Mouse (Mus musculus) neural tube, embryonic 14.5 days (tissue): ENCODE results near the gene Phf2. TPM values are rescaled to one million over a fixed set of nuclear protein-coding genes. Genes with fewer than 3 reads are reported as not detected.
A peak's percentile ranks its signal among the peaks of the same experiment; 100 is the strongest.
"Not testable (repeated sequence)": the region's sequence is repeated elsewhere in the genome, so short reads cannot be mapped to it uniquely, and the experiment has no call there.

Experiments used
- ATAC-seq: fragments of 200-750 bp; cut with Nextera tagmentation; 2 replicates; pipeline ENCODE4 v1.8.0; 2017; ENCODE audit warnings: low read depth, mild to moderate bottlenecking, moderate TSS enrichment, moderate library complexity
- H3K27ac ChIP-seq: fragments of 300-500 bp; sonication (generic); 2 replicates; pipeline ENCODE4 v1.5.1; 2014; ENCODE audit warnings: low read depth, mild to moderate bottlenecking, control low read depth, low read length, moderate library complexity, mixed read lengths
- H3K27me3 ChIP-seq: fragments of 300-500 bp; sonication (generic); 2 replicates; pipeline ENCODE4 v1.6.1; 2014; ENCODE audit warnings: low read length; ENCODE audit not compliant: control insufficient read depth, insufficient read depth
- H3K36me3 ChIP-seq: fragments of 300-500 bp; sonication (generic); 2 replicates; pipeline ENCODE4 v1.6.1; 2014; ENCODE audit warnings: low read length, mixed read lengths; ENCODE audit not compliant: control insufficient read depth, insufficient read depth
- H3K4me1 ChIP-seq: fragments of 300-500 bp; sonication (generic); 2 replicates; pipeline ENCODE4 v1.6.1; 2014; ENCODE audit warnings: low read length; ENCODE audit not compliant: control insufficient read depth, insufficient read depth
- H3K4me2 ChIP-seq: fragments of 300-500 bp; sonication (generic); 2 replicates; pipeline ENCODE4 v1.6.1; 2014; ENCODE audit warnings: mild to moderate bottlenecking, low read depth, low read length, control low read depth
- H3K4me3 ChIP-seq: fragments of 300-500 bp; sonication (generic); 2 replicates; pipeline ENCODE4 v1.5.1; 2014; ENCODE audit warnings: low read depth, low read length, control low read depth, mixed read lengths
- H3K9ac ChIP-seq: fragments of 300-500 bp; sonication (generic); replicated peaks from 2 replicates; pipeline ENCODE4 v1.6.1; 2014; ENCODE audit warnings: low read depth, mild to moderate bottlenecking, control low read depth, low read length, mixed read lengths
- H3K9me3 ChIP-seq: fragments of 300-500 bp; sonication (generic); 2 replicates; pipeline ENCODE4 v1.6.1; 2016; ENCODE audit warnings: low read length; ENCODE audit not compliant: control insufficient read depth
- WGBS: fragments of 180-500 bp; shearing (Covaris S2); extraction: QIAGEN DNeasy Blood & Tissue Kit; methylation state at CpG from one replicate; pipeline ENCODE4 v1.1.7; 2014; 5-methylcytosine and 5-hydroxymethylcytosine counted together
- polyA plus RNA-seq: library from polyadenylated mRNA; unstranded; fragments of >200 nt; fragmentation: Nextera tagmentation; extraction: Ambion mirVana; gene quantifications from 2 replicates; pipeline ENCODE4 v1.2.1, GENCODE M21; 2014

Gene Phf2
- polyA plus RNA-seq, 1 experiment from 2014 or later = 10.7 TPM

- Histone ChIP-seq H3K4me2 (no peak overlapping the region), H3K27ac (peak overlapping the region; percentile 34; the same call in 1 of the 2 replicates), H3K4me1 (no peaks in the 10 kb centered on the region), H3K9ac (no peak overlapping the region), H3K36me3 (peaks cover 10% of the 10 kb centered on the region), H3K4me3 (no peak overlapping the region), H3K27me3 (no peaks in the 10 kb centered on the region), H3K9me3 (no peaks in the 10 kb centered on the region)
- ATAC-seq = peak; percentile 78
- WGBS = 67% methylated on average over 14 of the region's 14 CpGs
Observed at GRCm38 (mm10) chr13:48830528-48831250, 40.2 kb downstream of the Phf2 start.

GRCm38 (mm10) chr13:48829780-48830179, 41.1 kb downstream of the Phf2 start:
- no peak for ATAC-seq
- Histone ChIP-seq H3K9me3 (no peaks in the 10 kb centered on the region), H3K36me3 (peaks cover 20% of the 10 kb centered on the region), H3K27me3 (no peaks in the 10 kb centered on the region), H3K27ac (no peak overlapping the region), H3K4me1 (no peaks in the 10 kb centered on the region), H3K4me3 (no peak overlapping the region), H3K4me2 (no peak overlapping the region), H3K9ac (no peak overlapping the region)
- 76% methylated on average over 4 of the region's 4 CpGs for WGBS

- 85% methylated on average over 9 of the region's 9 CpGs for WGBS
- Histone ChIP-seq H3K36me3 (peaks cover 56% of the 10 kb centered on the region), H3K4me2 (no peak overlapping the region), H3K4me3 (no peak overlapping the region), H3K9ac (no peak overlapping the region), H3K9me3 (no peaks in the 10 kb centered on the region), H3K27ac (no peak overlapping the region), H3K27me3 (no peaks in the 10 kb centered on the region), H3K4me1 (no peaks in the 10 kb centered on the region)
- no peak for ATAC-seq
Observed at GRCm38 (mm10) chr13:48822871-48823270, 48.0 kb downstream of the Phf2 start.

GRCm38 (mm10) chr13:48822288-48822687, 48.6 kb downstream of the Phf2 start:
- no peak overlapping the region for H3K4me2 ChIP-seq
- ATAC-seq = no peak
- no peak overlapping the region for H3K4me3 ChIP-seq
- 92% methylated on average over 10 of the region's 10 CpGs for WGBS
- peaks cover 60% of the 10 kb centered on the region for H3K36me3 ChIP-seq
- H3K27me3 ChIP-seq = no peaks in the 10 kb centered on the region
- H3K4me1 ChIP-seq = no peaks in the 10 kb centered on the region
- no peak overlapping the region for H3K27ac ChIP-seq
- H3K9me3 ChIP-seq = no peaks in the 10 kb centered on the region
- H3K9ac ChIP-seq = no peak overlapping the region

- H3K4me3 ChIP-seq = no peak overlapping the region
- H3K4me2 ChIP-seq = no peak overlapping the region
- no peak overlapping the region for H3K9ac ChIP-seq
- peaks cover 69% of the 10 kb centered on the region for H3K36me3 ChIP-seq
- no peaks in the 10 kb centered on the region for H3K9me3 ChIP-seq
- no peak overlapping the region for H3K27ac ChIP-seq
- no peak for ATAC-seq
- H3K4me1 ChIP-seq = no peaks in the 10 kb centered on the region
- H3K27me3 ChIP-seq = no peaks in the 10 kb centered on the region
- 85% methylated on average over 3 of the region's 3 CpGs for WGBS
Observed at GRCm38 (mm10) chr13:48819131-48819530, 51.8 kb downstream of the Phf2 start.

GRCm38 (mm10) chr13:48814406-48814805, 56.5 kb downstream of the Phf2 start:
- ATAC-seq = no peak
- Histone ChIP-seq H3K4me1 (no peaks in the 10 kb centered on the region), H3K9me3 (no peaks in the 10 kb centered on the region), H3K27me3 (no peaks in the 10 kb centered on the region), H3K9ac (no peak overlapping the region), H3K4me2 (no peak overlapping the region), H3K27ac (no peak overlapping the region), H3K36me3 (peaks cover 61% of the 10 kb centered on the region), H3K4me3 (no peak overlapping the region)
- 88% methylated on average over 1 of the region's 1 CpGs for WGBS

- no peak overlapping the region for H3K4me2 ChIP-seq
- no peaks in the 10 kb centered on the region for H3K9me3 ChIP-seq
- H3K27me3 ChIP-seq = no peaks in the 10 kb centered on the region
- H3K9ac ChIP-seq = no peak overlapping the region
- H3K36me3 ChIP-seq = peaks cover 37% of the 10 kb centered on the region
- ATAC-seq = no peak
- no peak overlapping the region for H3K4me3 ChIP-seq
- H3K4me1 ChIP-seq = no peaks in the 10 kb centered on the region
- WGBS = 88% methylated on average over 9 of the region's 9 CpGs
- H3K27ac ChIP-seq = no peak overlapping the region
Observed at GRCm38 (mm10) chr13:48810991-48811390, 59.9 kb downstream of the Phf2 start.

GRCm38 (mm10) chr13:48810274-48810823, 60.6 kb downstream of the Phf2 start:
- Histone ChIP-seq H3K4me1 (no peaks in the 10 kb centered on the region), H3K27ac (no peak overlapping the region), H3K9ac (no peak overlapping the region), H3K27me3 (no peaks in the 10 kb centered on the region), H3K4me2 (no peak overlapping the region), H3K36me3 (peaks cover 34% of the 10 kb centered on the region), H3K4me3 (no peak overlapping the region), H3K9me3 (no peaks in the 10 kb centered on the region)
- no peak for ATAC-seq
- 87% methylated on average over 7 of the region's 7 CpGs for WGBS

GRCm38 (mm10) chr13:48809668-48810067, 61.3 kb downstream of the Phf2 start:
- not testable (repeated sequence) for H3K27ac ChIP-seq, H3K9me3 ChIP-seq, H3K4me1 ChIP-seq, H3K27me3 ChIP-seq, H3K9ac ChIP-seq, ATAC-seq, H3K4me3 ChIP-seq, H3K4me2 ChIP-seq
- H3K36me3 ChIP-seq = peaks cover 28% of the 10 kb centered on the region
- WGBS = 88% methylated on average over 4 of the region's 4 CpGs
